Mouse (Mus musculus) ES-E14 (cell line): ENCODE data around the gene Eif3l.

Source experiments
- CHD2 ChIP-seq: IDR thresholded peaks from 2 replicates; pipeline ENCODE4 v1.6.1; 2014; ENCODE audit warnings: mild to moderate bottlenecking, low read depth, low read length, inconsistent platforms
- HCFC1 ChIP-seq: IDR thresholded peaks from 2 replicates; pipeline ENCODE4 v1.6.1; 2012; ENCODE audit warnings: low read length, inconsistent platforms, borderline replicate concordance; ENCODE audit not compliant: insufficient read depth
- ZC3H11A ChIP-seq: IDR thresholded peaks from 2 replicates; pipeline ENCODE4 v1.6.1; 2012; ENCODE audit warnings: low read depth, mild to moderate bottlenecking, inconsistent platforms, low read length, borderline replicate concordance
- ZNF384 ChIP-seq: IDR thresholded peaks from 2 replicates; pipeline ENCODE4 v1.6.1; 2012; ENCODE audit warnings: low read depth, low read length, inconsistent platforms

DNA sequence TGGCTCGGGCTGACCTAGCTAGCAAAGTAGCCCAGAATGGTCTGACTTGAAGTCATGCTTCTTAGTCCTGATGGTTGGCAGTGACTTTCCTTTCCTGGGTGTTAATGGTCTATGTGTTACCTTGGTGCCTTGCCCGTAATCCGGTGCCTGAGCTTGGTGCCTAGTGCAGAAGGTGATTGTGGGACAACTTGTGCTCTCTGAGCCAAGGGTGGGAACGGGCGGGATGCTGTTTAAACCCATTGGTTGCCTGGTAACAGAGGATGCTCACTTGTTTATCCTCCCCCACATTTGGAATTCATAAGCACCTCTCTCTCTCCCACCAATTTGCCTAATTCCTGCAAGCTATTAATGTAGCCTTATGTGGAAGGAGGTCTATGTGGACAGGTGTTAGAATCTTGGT, 20.5 kb downstream of the Eif3l start:
- TF ChIP-seq HCFC1 (no peak), ZC3H11A (no peak), ZNF384 (no peak), CHD2 (no peak)
